Mouse (Mus musculus) C2C12 (cell line): Measurements from ENCODE around the gene Lbh. TPM values are rescaled to one million over a fixed set of nuclear protein-coding genes. Genes with fewer than 3 reads are reported as not detected.

Experiments used
- H3K27me3 ChIP-seq: one replicate; pipeline ENCODE4 v1.6.1; 2011; ENCODE audit not compliant: control insufficient read depth, insufficient read depth, insufficient read length
- H3K36me3 ChIP-seq: one replicate; pipeline ENCODE4 v1.6.1; 2011; ENCODE audit not compliant: control insufficient read depth, insufficient read depth
- H3K4me3 ChIP-seq: one replicate; pipeline ENCODE4 v1.5.1; 2011; ENCODE audit warnings: mild to moderate bottlenecking, control low read depth; ENCODE audit not compliant: poor library complexity, insufficient read depth, severe bottlenecking
- H3K79me2 ChIP-seq: one replicate; pipeline ENCODE4 v1.6.1; 2011; ENCODE audit not compliant: control insufficient read depth, insufficient read depth
- H3K79me3 ChIP-seq: one replicate; pipeline ENCODE4 v1.6.1; 2011; ENCODE audit warnings: low read depth, control low read depth
- H3ac ChIP-seq: one replicate; pipeline ENCODE3; 2011; ENCODE audit warnings: low read depth; ENCODE audit not compliant: control insufficient read depth, insufficient read length
- CEBPB ChIP-seq: IDR thresholded peaks from one replicate; pipeline ENCODE4 v1.6.1; 2011; ENCODE audit warnings: low read depth, mild to moderate bottlenecking, control low read depth, moderate library complexity
- CTCF ChIP-seq: IDR thresholded peaks from one replicate; pipeline ENCODE4 v1.5.1; 2011; ENCODE audit not compliant: control insufficient read depth, insufficient read depth, insufficient read length
- FOSL1 ChIP-seq: IDR thresholded peaks from one replicate; pipeline ENCODE4 v1.8.0; 2011; ENCODE audit warnings: mild to moderate bottlenecking, low read length; ENCODE audit not compliant: poor library complexity, insufficient read depth, severe bottlenecking
- MAX ChIP-seq: IDR thresholded peaks from one replicate; pipeline ENCODE4 v1.6.1; 2011; ENCODE audit warnings: mild to moderate bottlenecking, control low read depth
- MYOD1 ChIP-seq: IDR thresholded peaks from one replicate; pipeline ENCODE4 v1.6.1; 2011; ENCODE audit warnings: low read depth; ENCODE audit not compliant: control insufficient read depth, insufficient read length
- MYOG ChIP-seq: IDR thresholded peaks from one replicate; pipeline ENCODE4 v1.6.1; 2011; ENCODE audit not compliant: control insufficient read depth, insufficient read length; ENCODE audit errors: extremely low read depth
- USF1 ChIP-seq: IDR thresholded peaks from one replicate; pipeline ENCODE4 v1.6.1; 2011; ENCODE audit warnings: low read depth, mild to moderate bottlenecking, control low read depth, moderate library complexity
- polyA plus RNA-seq: library from polyadenylated mRNA; unstranded; fragments of >200 nt; fragmentation: generic; extraction: Trizol; gene quantifications from one replicate; pipeline ENCODE4 v1.2.1, GENCODE M21; 2012; ENCODE audit warnings: missing spikeins

Lbh gene
- polyA plus RNA-seq, 1 experiment: 38.4 TPM

- Histone ChIP-seq H3ac (no peak overlapping the region), H3K27me3 (no peaks in the 10 kb centered on the region), H3K4me3 (no peak overlapping the region), H3K36me3 (no peaks in the 10 kb centered on the region), H3K79me2 (no peaks in the 10 kb centered on the region), H3K79me3 (no peaks in the 10 kb centered on the region)
- TF ChIP-seq USF1 (no peak), MYOG (no peak), CTCF (no peak), FOSL1 (no peak), MYOD1 (no peak), CEBPB (no peak), MAX (no peak)
Measured at GRCm38 (mm10) chr17:72977616-72978015, 59.5 kb downstream of the Lbh start.

DNA sequence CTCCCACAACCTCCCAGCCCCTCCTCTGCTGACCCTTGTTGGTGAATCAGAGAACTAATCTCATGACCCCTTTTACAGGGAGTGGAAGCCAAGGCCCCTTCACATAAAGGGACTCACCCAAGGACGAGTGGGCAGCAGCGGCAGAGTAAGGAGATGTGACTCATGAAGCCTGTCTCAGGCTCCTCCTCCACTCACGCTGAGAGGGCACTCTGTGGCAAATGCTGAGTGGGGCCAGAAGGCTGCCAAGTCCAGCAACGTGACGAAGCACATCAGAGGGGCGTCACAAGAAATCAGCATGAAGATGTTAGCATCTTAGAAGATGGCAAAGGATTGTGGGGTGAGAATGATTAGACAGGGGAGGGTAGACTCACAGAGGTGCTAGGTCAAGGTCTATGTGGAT lies 64.1 kb downstream of the Lbh start:
- H3ac ChIP-seq: no peak overlapping the region
- H3K27me3 ChIP-seq: no peaks in the 10 kb centered on the region
- no peak overlapping the region for H3K4me3 ChIP-seq
- no peaks in the 10 kb centered on the region for H3K79me2 ChIP-seq
- H3K79me3 ChIP-seq: no peaks in the 10 kb centered on the region
- TF ChIP-seq MYOD1: no peak
- TF ChIP-seq MAX: no peak
- TF ChIP-seq USF1: no peak
- TF ChIP-seq CEBPB: no peak
- TF ChIP-seq MYOG: no peak
- no peak for TF ChIP-seq CTCF
- TF ChIP-seq FOSL1: no peak
- H3K36me3 ChIP-seq: no peaks in the 10 kb centered on the region

DNA sequence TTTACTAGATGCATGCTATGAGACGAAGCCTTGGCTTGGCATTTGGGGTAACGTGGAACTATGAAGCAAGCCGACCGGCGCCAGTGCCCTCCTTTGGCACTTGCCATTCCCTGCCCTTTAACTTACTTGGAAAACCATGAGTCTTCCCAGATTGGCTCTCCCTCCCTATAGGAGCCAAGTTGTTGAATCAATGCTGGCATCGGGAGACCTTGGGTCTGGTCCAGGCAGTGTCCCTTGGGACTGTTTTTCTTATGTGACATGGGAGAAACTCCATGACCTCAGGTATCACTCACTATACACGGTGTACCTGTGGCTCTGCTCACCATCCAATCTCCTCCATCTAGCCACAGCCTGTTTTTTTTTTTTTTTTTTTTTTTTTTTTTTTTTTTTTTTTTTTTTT lies 65.4 kb downstream of the Lbh start:
- no peak overlapping the region for H3K4me3 ChIP-seq
- no peak overlapping the region for H3ac ChIP-seq
- no peaks in the 10 kb centered on the region for H3K79me3 ChIP-seq
- no peaks in the 10 kb centered on the region for H3K36me3 ChIP-seq
- H3K27me3 ChIP-seq: no peaks in the 10 kb centered on the region
- H3K79me2 ChIP-seq: no peaks in the 10 kb centered on the region
- TF ChIP-seq CEBPB: no peak
- TF ChIP-seq MYOG: no peak
- TF ChIP-seq CTCF: no peak
- TF ChIP-seq MAX: no peak
- no peak for TF ChIP-seq MYOD1
- TF ChIP-seq USF1: no peak

GRCm38 (mm10) chr17:72989025-72989424 lies 70.9 kb downstream of the Lbh start:
- H3K79me2 ChIP-seq: no peaks in the 10 kb centered on the region
- H3ac ChIP-seq: no peak overlapping the region
- no peak for TF ChIP-seq FOSL1
- TF ChIP-seq CTCF: no peak
- TF ChIP-seq MYOG: no peak
- TF ChIP-seq MAX: no peak
- no peak for TF ChIP-seq MYOD1
- no peak for TF ChIP-seq CEBPB
- no peak for TF ChIP-seq USF1
- no peaks in the 10 kb centered on the region for H3K79me3 ChIP-seq
- no peak overlapping the region for H3K4me3 ChIP-seq
- no peaks in the 10 kb centered on the region for H3K36me3 ChIP-seq
- no peaks in the 10 kb centered on the region for H3K27me3 ChIP-seq

Other genes with a start within 250 kb of the Lbh start
- gene Ypel5, start 81.9 kb upstream of the Lbh start, polyA plus RNA-seq: 10.1 TPM
- 20.4 TPM for gene Lclat1, start 189.7 kb downstream of the Lbh start, polyA plus RNA-seq